Mouse (Mus musculus) megakaryocyte, embryonic 14.5 days (primary cell): ENCODE data around the gene Pqbp1.

ENCODE experiments used
- FLI1 ChIP-seq: IDR thresholded peaks from 2 replicates; pipeline ENCODE4 v1.6.1; 2012; ENCODE audit warnings: low read length, inconsistent platforms, mixed read lengths
- GATA1 ChIP-seq: IDR thresholded peaks from 3 replicates; pipeline ENCODE4 v1.6.1; 2012; ENCODE audit warnings: mixed read lengths, low read length, inconsistent platforms, borderline replicate concordance

GRCm38 (mm10) chrX:7937667-7938066 lies 38.6 kb upstream of the Pqbp1 start:
- no peak for TF ChIP-seq FLI1
- TF ChIP-seq GATA1, result no peak
